Mouse (Mus musculus): ENCODE results near the gene Nfic. TPM values are rescaled to one million over a fixed set of nuclear protein-coding genes. Genes with fewer than 3 reads are reported as not detected.
"Not testable (repeated sequence)": the region's sequence is repeated elsewhere in the genome, so short reads cannot be mapped to it uniquely, and the experiment has no call there.

Nfic gene
- total RNA-seq, 2 experiments from 2014 or later, result 59.5 to 66.8 TPM

DNA sequence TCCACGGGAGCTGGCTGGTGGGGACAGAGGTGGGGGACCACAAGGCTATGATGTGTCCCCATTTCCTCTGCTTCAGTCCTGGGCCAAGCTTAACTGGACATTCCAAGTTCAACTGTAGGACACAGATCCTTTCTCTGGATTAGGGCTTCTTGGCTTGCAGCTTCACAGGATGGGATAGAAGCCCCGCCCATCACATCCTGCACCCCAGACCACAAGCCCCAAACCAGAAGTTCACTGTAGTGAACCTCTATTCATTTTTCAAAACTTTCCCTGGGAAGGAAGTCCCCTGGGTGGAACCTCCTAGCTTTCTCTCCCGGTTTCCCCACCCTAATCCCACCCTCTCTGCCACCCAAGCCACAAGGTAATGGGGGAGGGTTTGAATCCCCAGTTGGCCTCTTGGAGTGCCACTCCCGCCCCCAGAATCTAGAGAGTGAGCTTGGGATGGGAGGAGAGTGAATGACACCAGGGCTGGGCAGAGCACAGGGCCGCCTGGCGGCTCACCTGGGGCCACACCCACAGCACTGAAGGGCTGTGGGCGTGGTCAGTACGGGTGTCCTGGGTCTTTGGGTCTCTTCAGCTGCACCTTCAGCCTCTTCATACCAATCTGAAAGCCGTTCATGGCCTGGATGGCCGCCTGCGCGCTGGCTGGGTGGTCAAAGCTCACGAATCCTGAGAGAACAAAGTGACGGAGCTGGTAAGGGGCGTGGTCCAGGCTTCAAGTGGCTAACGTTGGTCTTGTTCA, 6.4 kb upstream of the Nfic start:
- DNase-seq (ENCODE audit: extremely low spot score in 1 of 2, low spot score in 1 of 2), result peak in 1 of 2 experiments; percentile 9

DNA sequence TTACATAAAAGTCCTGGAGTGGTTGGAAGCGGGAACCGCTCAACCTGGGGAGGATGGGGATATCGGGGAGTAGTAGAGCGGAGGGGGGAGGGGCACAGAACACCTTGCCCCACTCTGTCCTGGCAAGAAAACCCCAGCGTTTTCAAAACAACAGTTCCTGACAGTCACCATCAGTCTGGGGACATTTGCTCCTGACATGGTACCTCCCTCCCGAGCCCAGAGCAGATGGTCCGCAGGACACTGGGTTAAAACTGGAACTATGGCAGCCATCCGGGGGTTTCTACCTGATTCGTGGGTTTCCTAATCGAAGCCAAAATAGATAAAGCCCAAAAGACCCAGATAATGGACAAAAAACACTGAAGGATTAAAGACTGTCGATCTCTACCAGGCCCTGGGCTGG, 5.5 kb upstream of the Nfic start:
- DNase-seq (ENCODE audit: extremely low spot score in 1 of 2, low spot score in 1 of 2), result peak in 1 of 2 experiments; percentile 6

DNA sequence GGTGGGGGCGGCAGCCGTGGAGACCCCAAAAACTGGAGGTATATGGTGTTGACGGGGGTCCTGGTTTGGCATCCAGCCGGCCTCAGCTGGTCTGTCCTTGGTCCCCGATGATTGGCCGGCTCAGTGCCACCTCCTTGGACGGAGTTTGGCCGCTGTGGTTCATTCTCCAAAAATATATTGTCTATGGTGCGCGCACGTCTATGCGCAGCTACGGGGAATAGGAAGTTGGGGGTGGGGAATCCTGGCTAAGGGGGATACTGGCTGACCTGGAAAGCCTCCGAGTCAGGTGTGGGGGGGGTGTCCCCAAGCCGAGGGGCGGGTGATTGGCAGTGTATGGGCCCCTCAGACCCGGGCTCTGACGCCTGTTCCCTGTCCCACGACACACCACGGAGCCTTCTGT, 5.0 kb upstream of the Nfic start:
- DNase-seq (ENCODE audit: extremely low spot score in 1 of 2, low spot score in 1 of 2), result peak in 1 of 2 experiments; percentile 8

DNA sequence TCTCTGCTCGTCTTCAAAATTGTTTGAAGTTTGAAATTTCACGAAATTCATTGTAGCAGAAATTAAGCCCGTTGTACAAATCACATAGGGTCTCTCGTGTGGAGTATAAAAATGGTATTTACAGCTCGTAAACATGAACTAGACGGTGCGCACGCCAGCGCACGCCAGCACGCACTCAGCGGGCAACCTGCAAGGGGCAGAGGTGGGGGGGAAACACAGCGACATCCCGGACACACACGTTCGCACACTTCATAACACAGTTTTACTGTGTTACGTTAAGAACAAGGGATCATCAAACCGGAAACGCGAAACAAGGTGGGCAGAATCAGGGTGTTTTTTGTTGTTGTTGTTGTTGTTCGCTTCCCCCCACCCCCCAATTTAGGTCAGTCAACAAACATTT, 4.0 kb upstream of the Nfic start:
- peak in 1 of 2 experiments; percentile 4 for DNase-seq (ENCODE audit: extremely low spot score in 1 of 2, low spot score in 1 of 2)

DNA sequence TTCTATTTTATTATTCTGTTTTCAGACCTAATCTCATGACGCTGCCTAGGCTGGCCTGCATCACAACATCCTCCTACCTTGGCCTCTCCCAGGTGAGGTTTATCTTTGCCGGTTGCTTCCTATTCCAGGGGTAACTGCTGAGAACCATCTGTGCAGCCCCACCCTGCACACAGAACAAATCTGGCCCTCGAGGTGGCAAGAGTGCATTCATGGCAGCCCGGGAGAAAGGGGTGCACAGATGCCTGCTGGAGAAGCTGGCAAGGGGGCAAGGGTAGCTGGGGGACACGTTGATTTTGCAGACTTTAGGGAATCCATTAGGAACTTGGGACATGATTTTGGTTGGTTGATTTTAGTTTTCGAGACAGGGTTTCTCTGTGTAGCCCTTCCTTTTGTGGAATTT, 2.8 kb upstream of the Nfic start:
- peak in 1 of 2 experiments; percentile 4 for DNase-seq (ENCODE audit: extremely low spot score in 1 of 2, low spot score in 1 of 2)

DNA sequence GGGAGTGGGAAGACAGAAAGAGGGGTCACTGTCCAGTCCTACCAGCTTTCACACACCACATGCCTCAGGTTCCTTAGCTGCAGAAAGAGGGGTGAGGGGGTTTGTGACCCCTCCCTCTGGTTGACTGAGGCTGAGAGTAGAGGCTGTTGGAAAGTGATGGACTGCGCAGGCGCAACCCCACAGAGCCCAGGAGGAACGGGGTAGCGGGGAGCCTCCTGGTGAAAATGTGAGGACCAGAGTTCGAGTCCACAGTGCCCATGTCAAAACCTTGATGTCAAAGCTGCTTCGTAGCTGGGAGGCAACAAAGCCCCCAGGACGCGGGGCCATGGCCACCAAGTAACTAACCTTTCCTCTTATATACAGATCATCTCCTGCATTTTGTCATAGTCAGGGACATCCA, 2.2 kb upstream of the Nfic start:
- DNase-seq (ENCODE audit: extremely low spot score in 1 of 2, low spot score in 1 of 2), result peak; percentile 2 to 14

DNA sequence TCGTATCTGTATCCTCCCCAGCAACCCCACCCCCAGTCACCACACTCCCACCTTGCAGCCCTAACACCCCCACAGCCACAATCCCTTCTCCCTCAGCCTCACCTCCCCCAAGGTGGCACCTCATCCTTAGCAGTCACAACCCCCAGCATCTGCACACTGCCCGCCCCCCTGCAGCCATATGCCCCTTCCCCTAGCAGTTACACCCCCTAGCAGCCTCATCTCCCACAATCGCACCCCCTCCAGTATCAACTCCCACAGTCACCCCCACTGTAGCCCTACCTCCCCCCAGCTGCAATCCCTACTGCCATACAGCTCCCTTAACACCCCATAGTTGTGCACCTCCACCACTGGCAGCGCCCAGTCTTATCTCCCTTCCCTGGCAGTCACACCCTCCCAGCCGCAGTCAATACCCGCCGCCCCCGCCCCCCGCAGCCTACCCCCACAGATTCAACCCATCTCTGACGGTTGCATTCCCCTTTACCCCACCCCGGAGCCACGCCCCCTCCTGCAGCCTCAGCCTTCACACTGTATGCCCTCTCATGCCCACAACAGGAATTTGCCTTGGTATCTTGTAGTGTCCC, 1.6 kb upstream of the Nfic start:
- DNase-seq (ENCODE audit: extremely low spot score in 1 of 2, low spot score in 1 of 2), result peak in 1 of 2 experiments; percentile 3

DNA sequence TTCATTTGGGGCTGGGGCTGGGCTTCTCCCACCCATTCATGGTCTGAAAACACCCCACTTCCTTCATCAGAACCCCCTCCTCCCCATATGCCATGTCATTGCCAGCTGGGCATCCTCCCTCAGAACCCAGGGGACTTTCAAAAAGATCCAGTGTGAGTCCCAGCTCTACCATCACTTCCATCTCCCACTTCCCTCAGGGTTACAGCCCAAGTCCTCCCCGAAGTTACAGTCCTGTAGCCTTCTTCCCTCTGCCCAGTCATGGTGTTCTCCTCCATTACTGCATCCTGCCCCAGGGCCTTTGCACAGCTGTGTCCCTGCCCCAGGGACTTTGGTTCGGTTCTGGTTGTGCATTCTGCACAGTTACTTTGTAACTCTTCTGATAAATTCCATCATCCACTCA, 1.3 kb downstream of the Nfic start:
- DNase-seq (ENCODE audit: extremely low spot score in 1 of 2, low spot score in 1 of 2), result peak in 1 of 2 experiments; percentile 2

DNA sequence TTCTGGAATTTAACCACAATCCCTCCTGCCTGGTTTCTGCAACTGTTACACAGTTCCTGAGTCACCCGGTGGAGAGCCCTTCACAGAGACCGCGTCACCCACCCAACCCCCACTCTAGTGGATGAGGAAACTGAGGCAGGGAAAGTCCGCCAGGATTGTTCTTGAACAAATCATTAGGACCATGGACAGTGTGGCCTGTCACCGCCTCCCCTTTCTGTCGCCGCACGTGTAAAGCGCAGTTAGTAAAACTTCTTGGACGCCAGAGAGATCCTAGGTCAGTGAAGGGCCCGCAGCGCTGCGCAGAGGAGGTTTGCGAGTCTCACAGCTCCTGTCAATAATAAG, 2.5 kb downstream of the Nfic start:
- DNase-seq (ENCODE audit: extremely low spot score in 1 of 2, low spot score in 1 of 2), result no peak

DNA sequence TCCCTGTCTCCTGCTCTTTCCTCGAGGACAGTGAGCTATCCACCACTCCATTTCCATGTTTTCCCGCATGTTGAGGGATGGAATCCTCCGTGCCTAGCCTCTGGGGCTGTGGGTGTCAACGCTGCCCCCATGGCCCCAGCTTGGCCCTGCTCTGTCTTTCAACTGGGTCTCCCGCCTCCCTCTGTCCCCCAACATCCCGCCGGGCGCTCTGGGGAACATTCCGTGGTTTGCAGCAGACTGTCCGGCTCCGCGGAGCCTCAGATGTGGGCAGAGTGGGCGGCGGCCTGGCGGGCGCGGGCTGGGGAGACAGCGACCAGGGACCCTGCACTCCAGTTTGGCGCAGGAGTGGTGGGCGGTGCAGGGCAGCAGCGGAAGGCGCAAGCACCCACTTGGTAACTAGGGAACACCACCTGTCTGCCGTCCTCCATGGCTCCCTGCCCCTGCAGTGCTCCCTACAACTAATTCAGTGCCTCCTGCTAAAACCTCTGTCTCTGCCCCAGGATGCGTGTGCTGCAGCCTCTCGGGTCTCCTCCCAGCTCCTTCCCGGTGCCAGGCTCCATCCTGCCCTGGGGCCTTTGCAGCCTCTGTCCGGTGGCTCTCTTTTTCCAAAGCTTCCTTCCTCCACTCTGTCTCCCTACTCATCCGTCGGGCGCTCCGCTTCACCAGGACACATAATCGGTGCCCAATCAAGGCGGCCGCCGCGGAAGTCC, 3.0 kb downstream of the Nfic start:
- peak; percentile 3 to 10 for DNase-seq (ENCODE audit: extremely low spot score in 1 of 2, low spot score in 1 of 2)

DNA sequence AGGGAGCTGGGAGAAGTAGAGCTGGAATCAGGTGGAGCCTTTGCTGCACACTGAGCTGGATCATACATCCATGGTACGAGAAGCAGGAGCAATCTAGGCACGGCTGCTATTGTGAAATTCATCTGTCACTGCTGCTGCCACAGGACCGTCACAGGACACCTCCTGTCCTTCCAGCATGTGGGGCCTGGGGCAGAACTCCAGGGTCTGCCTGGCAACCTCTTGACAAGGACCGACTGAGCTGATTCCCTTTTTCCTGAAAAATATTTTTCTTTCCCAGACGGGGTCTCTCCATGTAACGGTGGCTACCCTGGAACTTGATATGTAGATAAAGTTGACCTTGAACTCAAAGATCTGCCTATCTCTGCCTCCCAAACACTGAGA, 4.1 kb downstream of the Nfic start:
- DNase-seq (ENCODE audit: extremely low spot score in 1 of 2, low spot score in 1 of 2), result peak in 1 of 2 experiments; percentile 4

DNA sequence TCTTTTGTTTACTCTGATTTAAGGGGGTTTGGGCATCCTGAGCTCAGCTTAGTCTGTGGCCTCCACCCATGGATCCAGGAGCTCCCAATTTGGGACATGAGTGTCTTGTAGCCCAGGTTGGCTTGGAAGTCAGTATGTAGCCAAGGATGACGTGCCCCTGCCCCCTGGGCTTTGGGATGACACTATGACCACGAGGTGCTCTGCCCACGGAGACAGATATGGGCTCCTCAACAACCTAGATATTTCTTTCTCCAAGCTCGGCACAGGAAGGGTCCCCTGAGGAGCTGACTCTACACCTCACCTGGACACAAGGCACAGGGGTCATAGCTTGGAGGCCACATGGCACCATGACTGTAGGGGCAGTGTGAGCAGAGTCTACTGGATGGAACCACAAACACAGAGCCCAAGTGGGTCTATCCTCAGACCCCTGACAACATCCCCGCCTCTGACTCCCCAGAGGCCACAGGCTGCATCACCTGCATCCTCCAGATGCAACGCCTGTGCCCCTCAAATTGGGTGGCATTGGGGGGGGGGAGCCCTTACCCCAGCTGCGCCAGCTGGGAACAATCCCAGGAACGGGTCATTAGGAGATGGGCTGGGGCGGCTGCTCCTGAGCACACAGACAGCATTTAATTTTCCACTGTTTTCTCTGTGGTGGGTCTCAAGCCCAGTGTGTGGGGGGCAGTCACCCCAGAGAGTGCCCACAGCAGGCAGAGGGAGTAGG, 4.6 kb downstream of the Nfic start:
- peak in 1 of 2 experiments; percentile 2 for DNase-seq (ENCODE audit: extremely low spot score in 1 of 2, low spot score in 1 of 2)

DNA sequence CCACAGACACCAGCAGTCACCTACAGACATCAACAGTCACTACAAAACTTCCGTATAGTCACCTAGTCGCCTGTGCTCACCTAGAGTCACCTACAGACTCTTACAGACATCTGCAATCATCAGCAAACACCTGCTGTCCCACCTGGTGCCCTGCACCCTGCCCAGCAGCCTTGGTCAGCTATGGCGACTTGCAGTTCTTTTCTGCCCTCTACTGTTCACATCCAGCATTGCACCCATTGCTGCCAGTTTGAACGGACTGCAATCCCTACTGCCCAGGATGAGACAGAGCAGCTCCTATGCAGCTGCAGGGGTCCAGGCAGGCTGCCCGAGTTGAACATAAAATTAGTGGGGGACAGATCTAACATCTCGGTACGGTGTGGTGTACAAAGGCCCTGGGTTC, 5.3 kb downstream of the Nfic start:
- peak; percentile 80 to 93 for DNase-seq (ENCODE audit: extremely low spot score in 1 of 2, low spot score in 1 of 2)

DNA sequence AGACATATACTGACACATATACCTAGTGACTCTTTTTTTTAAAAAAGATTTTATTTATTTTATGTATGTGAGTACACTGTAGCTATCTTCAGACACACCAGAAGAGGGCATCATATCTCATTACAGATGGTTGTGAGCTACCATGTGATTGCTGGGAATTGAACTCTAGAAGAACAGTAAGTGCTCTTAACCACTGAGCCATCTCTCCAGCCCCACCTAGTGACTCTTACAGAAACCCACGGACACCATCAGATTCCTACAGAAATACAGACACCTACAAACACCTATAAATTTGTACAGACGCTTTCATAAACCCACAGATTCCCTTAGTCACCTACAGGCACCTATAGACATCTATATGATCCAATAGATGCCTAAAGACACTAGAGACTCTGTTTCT, 9.9 kb downstream of the Nfic start:
- DNase-seq (ENCODE audit: extremely low spot score in 1 of 2, low spot score in 1 of 2), result not testable (repeated sequence)

DNA sequence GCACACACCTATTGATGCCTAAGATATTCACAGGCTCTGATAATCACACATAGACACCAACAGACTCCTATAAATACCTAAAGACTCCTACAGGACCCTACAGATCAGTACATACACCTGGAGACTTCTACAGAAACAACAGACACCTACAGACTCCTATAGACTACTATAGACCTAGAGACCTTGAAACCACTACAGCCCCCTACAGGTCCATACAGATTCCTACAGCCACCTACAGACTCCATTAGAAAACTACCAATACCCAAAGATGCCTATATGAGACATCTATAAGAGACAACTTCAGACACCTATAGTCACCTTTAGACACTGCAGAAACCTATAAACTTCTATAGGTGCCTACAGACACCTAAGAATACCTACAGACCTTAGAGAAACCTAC, 14.4 kb downstream of the Nfic start:
- DNase-seq (ENCODE audit: extremely low spot score in 1 of 2, low spot score in 1 of 2), result no peak

DNA sequence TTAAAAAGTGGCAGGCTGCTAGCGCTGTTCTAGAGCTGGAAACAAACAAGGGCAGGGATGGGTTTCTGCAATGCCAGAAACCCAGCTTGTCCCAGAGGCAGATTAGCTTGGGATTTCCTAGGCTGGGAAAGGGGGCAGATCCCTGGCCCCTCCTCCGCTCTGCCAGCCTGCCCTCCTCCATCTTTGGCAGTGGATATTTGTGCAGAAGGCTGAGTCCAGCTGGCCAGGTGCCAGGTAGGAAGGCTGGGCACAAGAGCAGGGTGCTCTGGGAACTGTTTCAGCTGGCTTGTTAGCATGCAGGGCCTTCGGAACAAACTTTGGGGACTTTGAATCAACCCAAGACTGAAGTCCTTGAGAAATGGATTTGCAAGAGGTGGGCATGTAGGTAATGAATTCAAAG, 20.0 kb downstream of the Nfic start:
- DNase-seq (ENCODE audit: extremely low spot score in 1 of 2, low spot score in 1 of 2), result peak in 1 of 2 experiments; percentile 73

DNA sequence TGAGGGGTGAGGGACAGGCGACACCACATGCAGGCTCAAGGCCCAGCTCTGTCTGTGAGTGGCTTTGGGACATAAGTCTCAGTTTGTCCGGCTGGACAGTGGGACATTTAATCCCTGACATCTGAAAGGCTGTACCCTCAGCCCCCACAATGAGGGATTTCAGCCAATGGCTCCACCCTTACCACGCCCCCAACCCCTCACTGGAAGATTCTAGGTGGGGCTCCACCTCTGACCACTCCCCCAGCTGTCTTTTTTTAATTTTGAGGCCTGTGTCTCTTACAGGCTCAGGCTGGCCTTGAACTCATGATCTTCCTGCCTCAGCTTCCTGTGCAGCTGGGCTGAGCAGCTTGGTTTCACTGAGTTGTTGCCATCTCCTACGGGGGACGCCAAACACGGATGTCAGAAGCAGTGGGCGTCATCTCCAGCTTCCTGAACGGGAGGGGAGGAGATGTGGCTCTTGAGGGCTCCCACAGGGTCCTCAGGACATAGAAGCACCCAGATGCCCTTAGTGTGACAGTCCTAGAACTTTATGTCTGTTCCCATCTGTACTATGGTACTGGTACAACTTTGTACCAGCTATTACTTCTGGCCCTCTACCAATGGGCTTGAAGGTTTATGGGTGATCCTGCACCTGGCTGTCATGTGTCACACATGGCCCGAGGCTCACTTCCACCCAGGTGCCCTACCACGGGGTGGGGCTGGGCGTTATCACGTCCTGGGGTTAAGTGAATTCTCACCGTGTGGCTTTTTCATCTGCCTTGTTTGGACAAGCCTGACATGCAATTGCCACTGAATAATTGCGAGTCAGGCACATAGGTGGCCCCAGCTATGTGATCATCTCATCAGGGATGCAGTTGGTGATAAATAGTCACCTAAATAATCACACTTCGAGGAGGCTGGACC, 20.8 kb downstream of the Nfic start:
- DNase-seq (ENCODE audit: extremely low spot score in 1 of 2, low spot score in 1 of 2), result peak in 1 of 2 experiments; percentile 3

DNA sequence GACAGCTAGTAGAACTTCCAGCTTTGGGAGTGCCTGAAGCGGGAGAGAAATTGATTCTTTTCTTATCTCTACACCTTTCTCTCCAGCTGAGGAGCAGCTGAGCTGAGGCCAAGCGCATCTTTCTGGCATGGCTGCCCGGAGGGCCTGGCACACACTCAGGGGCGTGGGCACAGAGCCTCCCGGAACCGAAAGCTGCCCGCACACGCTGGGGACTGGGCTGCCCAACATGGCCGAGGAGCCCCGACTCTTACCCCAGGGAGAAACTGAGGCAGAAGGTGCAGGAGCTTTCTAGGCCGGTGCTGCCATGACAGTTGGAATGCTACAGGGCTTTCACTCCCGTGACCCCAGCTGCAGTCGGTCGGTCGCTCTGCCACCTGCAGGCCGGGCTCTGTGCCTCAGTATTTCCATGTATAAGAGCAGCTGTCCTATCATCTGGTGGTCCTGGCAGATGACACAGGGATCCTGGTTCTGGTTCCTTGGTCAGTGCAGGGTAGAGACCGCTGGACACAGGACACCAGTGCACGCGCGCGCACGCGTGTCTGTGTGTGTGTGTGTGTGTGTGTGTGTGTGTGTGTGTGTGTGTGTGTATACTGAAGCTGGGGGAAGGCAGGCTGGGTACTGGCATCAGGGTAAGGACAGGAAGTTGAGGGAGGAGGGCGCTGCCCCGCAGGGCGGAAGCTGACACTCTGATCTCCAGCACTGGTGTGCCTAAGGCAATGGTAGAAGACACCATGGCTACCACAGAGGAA, 21.7 kb downstream of the Nfic start:
- peak; percentile 9 to 17 for DNase-seq (ENCODE audit: extremely low spot score in 1 of 2, low spot score in 1 of 2)

DNA sequence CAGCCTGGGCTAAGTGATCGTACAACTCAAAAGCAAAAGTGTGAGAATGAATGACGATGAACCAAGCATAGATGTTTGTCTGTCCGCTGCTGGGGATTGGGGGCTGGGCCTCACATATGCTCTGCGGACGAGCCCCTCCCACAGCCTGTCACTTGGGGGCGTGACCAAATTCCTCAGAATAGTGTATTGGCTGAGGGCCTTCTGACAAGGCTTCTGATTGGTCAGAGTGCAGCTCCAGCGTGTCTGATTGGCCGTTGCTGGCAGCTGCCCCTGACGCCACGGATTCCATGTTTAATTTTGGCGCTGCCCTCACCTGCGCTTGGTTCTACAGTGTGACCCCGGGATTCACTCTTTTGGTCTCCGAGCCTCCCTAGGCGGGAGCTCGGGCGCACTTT, 22.6 kb downstream of the Nfic start:
- DNase-seq (ENCODE audit: extremely low spot score in 1 of 2, low spot score in 1 of 2), result peak in 1 of 2 experiments; percentile 72
